Mouse (Mus musculus) brain, adult 2 months (tissue): ENCODE measurements around the gene Pfn3.

Experiments used
- DNase-seq: peaks from one replicate; pipeline ENCODE4 v3.0.0; 2011; ENCODE audit warnings: low read depth, low spot score

Pfn3 gene

GRCm38 (mm10) chr13:55398088-55398487 is 16.9 kb downstream of the Pfn3 start, which contains the start of gene Slc34a1:
Gene Slc34a1 (plus strand): TSS chr13:55398187.
- no peak for DNase-seq

- DNase-seq: no peak
Observed at GRCm38 (mm10) chr13:55392933-55393332, 22.1 kb downstream of the Pfn3 start.

- no peak for DNase-seq
Observed at GRCm38 (mm10) chr13:55391626-55392029, 23.4 kb downstream of the Pfn3 start.

GRCm38 (mm10) chr13:55390644-55391043 is 24.4 kb downstream of the Pfn3 start:
- no peak for DNase-seq

- DNase-seq: peak; percentile 89
Observed at GRCm38 (mm10) chr13:55381790-55382189, 33.2 kb downstream of the Pfn3 start.

GRCm38 (mm10) chr13:55378907-55379580 is 36.0 kb downstream of the Pfn3 start:
- no peak for DNase-seq

GRCm38 (mm10) chr13:55375877-55376276 is 39.2 kb downstream of the Pfn3 start:
- DNase-seq: peak; percentile 47

- no peak for DNase-seq
Observed at GRCm38 (mm10) chr13:55374206-55374924, 40.7 kb downstream of the Pfn3 start.

GRCm38 (mm10) chr13:55371740-55372139 is 43.3 kb downstream of the Pfn3 start:
- no peak for DNase-seq

GRCm38 (mm10) chr13:55371007-55371681 is 43.9 kb downstream of the Pfn3 start:
- DNase-seq: peak; percentile 94

GRCm38 (mm10) chr13:55370234-55370633 is 44.8 kb downstream of the Pfn3 start:
- no peak for DNase-seq

- peak; percentile 72 for DNase-seq
Observed at GRCm38 (mm10) chr13:55369531-55370114, 45.4 kb downstream of the Pfn3 start, which contains the start of gene Rgs14. Gene Rgs14 (plus strand): TSS chr13:55369732.

GRCm38 (mm10) chr13:55368401-55368800 is 46.6 kb downstream of the Pfn3 start:
- DNase-seq: no peak
